Mouse (Mus musculus): Measurements from ENCODE around the gene Rac3. TPM values are rescaled to one million over a fixed set of nuclear protein-coding genes. Genes with fewer than 3 reads are reported as not detected.

Rac3 gene
- polyA plus RNA-seq, 1 experiment from 2014 or later, result 1.9 TPM

DNA sequence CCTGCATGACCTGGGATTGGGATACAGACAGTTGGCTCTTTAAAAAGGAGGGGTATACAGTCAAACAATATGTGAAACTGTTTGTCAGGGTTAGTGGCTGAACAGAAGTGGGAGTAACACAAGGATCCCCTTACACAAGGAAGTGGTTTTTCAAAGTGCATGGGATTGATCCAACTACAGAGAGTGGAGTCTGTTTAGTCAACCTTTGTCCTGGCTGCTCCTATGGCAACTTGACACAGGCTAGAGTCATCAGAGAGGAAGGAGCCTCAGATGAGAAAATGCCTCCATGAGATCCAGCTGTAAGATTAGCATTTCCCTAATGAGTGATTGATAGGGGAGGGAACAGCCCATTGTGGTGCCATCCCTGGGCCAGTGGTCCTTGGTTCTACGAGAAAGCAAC lies 46.9 kb downstream of the Rac3 start:
- H3K9ac ChIP-seq (ENCODE audit: low read length), result no peak overlapping the region
- WGBS, result 56% methylated on average over 1 of the region's 1 CpGs
- no peak overlapping the region for H3K27ac ChIP-seq (replicated peaks in 1 of 2; ENCODE audit: control insufficient read depth in 1 of 2, insufficient read depth in 1 of 2, low read depth in 2 of 2, low read length in 2 of 2)
- H3K36me3 ChIP-seq (ENCODE audit: control insufficient read depth, insufficient read depth, low read length), result no peaks in the 10 kb centered on the region
- H3K27me3 ChIP-seq (ENCODE audit: control insufficient read depth, insufficient read depth, low read length), result peaks cover 11% of the 10 kb centered on the region; the same call in 1 of the 2 replicates
- no peaks in the 10 kb centered on the region for H3K9me3 ChIP-seq (ENCODE audit: control insufficient read depth, low read length)
- no peak overlapping the region for H3K4me2 ChIP-seq (ENCODE audit: low read length)
- no peaks in the 10 kb centered on the region for H3K4me1 ChIP-seq (ENCODE audit: control insufficient read depth in 2 of 2, insufficient read depth in 2 of 2, low read length in 2 of 2)
- no peak for ATAC-seq (ENCODE audit: insufficient number of reproducible peaks, insufficient read depth, low FRiP score, low read depth)
- H3K4me3 ChIP-seq (ENCODE audit: control insufficient read depth in 1 of 2, insufficient read depth in 1 of 2, low read depth in 1 of 2, low read length in 2 of 2), result no peak overlapping the region

DNA sequence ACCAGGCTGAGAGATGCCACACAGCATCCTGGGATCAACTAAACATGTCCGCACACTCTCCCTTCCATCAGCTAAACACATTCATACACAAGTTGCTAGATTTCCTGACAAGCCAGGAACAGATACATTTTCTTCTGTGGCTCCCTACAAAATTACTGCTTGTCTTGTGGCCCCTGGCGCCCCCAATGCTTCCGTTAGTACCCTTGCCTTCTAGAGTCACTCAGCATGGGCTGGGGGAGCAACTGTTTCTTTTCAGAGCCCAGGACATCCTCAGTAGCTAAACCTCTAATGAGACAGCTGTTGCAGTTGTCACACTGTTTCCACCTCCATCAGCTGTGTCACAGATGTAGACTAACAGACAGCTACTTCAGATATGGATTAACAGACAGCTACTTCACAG lies 51.5 kb downstream of the Rac3 start:
- H3K27me3 ChIP-seq (ENCODE audit: control insufficient read depth, insufficient read depth, low read length), result no peaks in the 10 kb centered on the region
- H3K4me1 ChIP-seq (ENCODE audit: control insufficient read depth in 2 of 2, insufficient read depth in 2 of 2, low read length in 2 of 2), result no peaks in the 10 kb centered on the region
- no peak overlapping the region for H3K9ac ChIP-seq (ENCODE audit: low read length)
- no peak for ATAC-seq (ENCODE audit: insufficient number of reproducible peaks, insufficient read depth, low FRiP score, low read depth)
- no peak overlapping the region for H3K4me3 ChIP-seq (ENCODE audit: control insufficient read depth in 1 of 2, insufficient read depth in 1 of 2, low read depth in 1 of 2, low read length in 2 of 2)
- no peaks in the 10 kb centered on the region for H3K9me3 ChIP-seq (ENCODE audit: control insufficient read depth, low read length)
- no peak overlapping the region for H3K27ac ChIP-seq (replicated peaks in 1 of 2; ENCODE audit: control insufficient read depth in 1 of 2, insufficient read depth in 1 of 2, low read depth in 2 of 2, low read length in 2 of 2)
- H3K36me3 ChIP-seq (ENCODE audit: control insufficient read depth, insufficient read depth, low read length), result no peaks in the 10 kb centered on the region
- WGBS, result 55% methylated on average over 3 of the region's 3 CpGs
- H3K4me2 ChIP-seq (ENCODE audit: low read length), result no peak overlapping the region

Other genes starting within 250 kb of the Rac3 start
- 225 and 239 TPM in 2 replicates for gene Mrpl12, start 236.9 kb upstream of the Rac3 start, polyA plus RNA-seq (2014; fragmentation: Nextera tagmentation; extraction: Ambion mirVana)
- gene Slc25a10, start 229.6 kb upstream of the Rac3 start, polyA plus RNA-seq (2014; fragmentation: Nextera tagmentation; extraction: Ambion mirVana), result 39.4 and 41.7 TPM in 2 replicates
- 2.3 and 2.5 TPM in 2 replicates for gene Gcgr, start 190.8 kb upstream of the Rac3 start, polyA plus RNA-seq (2014; fragmentation: Nextera tagmentation; extraction: Ambion mirVana)
- gene Mcrip1, start 171.7 kb upstream of the Rac3 start, polyA plus RNA-seq (2014; fragmentation: Nextera tagmentation; extraction: Ambion mirVana), result 153 and 158 TPM in 2 replicates
- not detected in 2 replicates for gene Ppp1r27, start 170.3 kb upstream of the Rac3 start, polyA plus RNA-seq (2014; fragmentation: Nextera tagmentation; extraction: Ambion mirVana)
- gene P4hb, start 148.2 kb upstream of the Rac3 start, polyA plus RNA-seq (2014; fragmentation: Nextera tagmentation; extraction: Ambion mirVana), result 431 and 451 TPM in 2 replicates
- 360 and 367 TPM in 2 replicates for gene Arhgdia, start 139.8 kb upstream of the Rac3 start, polyA plus RNA-seq (2014; fragmentation: Nextera tagmentation; extraction: Ambion mirVana)
- gene Alyref, start 123.1 kb upstream of the Rac3 start, polyA plus RNA-seq (2014; fragmentation: Nextera tagmentation; extraction: Ambion mirVana), result 251 and 254 TPM in 2 replicates
- gene Anapc11, start 123.0 kb upstream of the Rac3 start, polyA plus RNA-seq (2014; fragmentation: Nextera tagmentation; extraction: Ambion mirVana), result 223 and 251 TPM in 2 replicates
- 17.5 and 18.9 TPM in 2 replicates for gene Npb, start 113.0 kb upstream of the Rac3 start, polyA plus RNA-seq (2014; fragmentation: Nextera tagmentation; extraction: Ambion mirVana)
- gene Pcyt2, start 103.5 kb upstream of the Rac3 start, polyA plus RNA-seq (2014; fragmentation: Nextera tagmentation; extraction: Ambion mirVana), result 72.0 and 73.2 TPM in 2 replicates
- gene Sirt7, start 96.2 kb upstream of the Rac3 start, polyA plus RNA-seq (2014; fragmentation: Nextera tagmentation; extraction: Ambion mirVana), result 17.6 and 18.5 TPM in 2 replicates
- 16.6 and 18.1 TPM in 2 replicates for gene Mafg, start 87.9 kb upstream of the Rac3 start, polyA plus RNA-seq (2014; fragmentation: Nextera tagmentation; extraction: Ambion mirVana)
- 17.1 and 22.3 TPM in 2 replicates for gene Pycr1, start 77.7 kb upstream of the Rac3 start, polyA plus RNA-seq (2014; fragmentation: Nextera tagmentation; extraction: Ambion mirVana)
- 19.4 and 19.5 TPM in 2 replicates for gene Myadml2, start 73.3 kb upstream of the Rac3 start, polyA plus RNA-seq (2014; fragmentation: Nextera tagmentation; extraction: Ambion mirVana)
- 1.1 and 1.6 TPM in 2 replicates for gene Notum, start 60.3 kb upstream of the Rac3 start, polyA plus RNA-seq (2014; fragmentation: Nextera tagmentation; extraction: Ambion mirVana)
- 96.6 and 106 TPM in 2 replicates for gene Aspscr1, start 48.5 kb upstream of the Rac3 start, polyA plus RNA-seq (2014; fragmentation: Nextera tagmentation; extraction: Ambion mirVana)
- gene Cenpx, start 7.7 kb upstream of the Rac3 start, polyA plus RNA-seq (2014; fragmentation: Nextera tagmentation; extraction: Ambion mirVana), result 109 and 135 TPM in 2 replicates
- gene Lrrc45, start 7.5 kb upstream of the Rac3 start, polyA plus RNA-seq (2014; fragmentation: Nextera tagmentation; extraction: Ambion mirVana), result 16.9 and 23.7 TPM in 2 replicates
- gene Dcxr, start 5.8 kb downstream of the Rac3 start, polyA plus RNA-seq (2014; fragmentation: Nextera tagmentation; extraction: Ambion mirVana), result 7.7 and 11.9 TPM in 2 replicates
- gene Cbr2, start 10.6 kb downstream of the Rac3 start, polyA plus RNA-seq (2014; fragmentation: Nextera tagmentation; extraction: Ambion mirVana), result 1.7 and 4.7 TPM in 2 replicates
- 1.9 and 2.9 TPM in 2 replicates for gene Hmga1b, start 41.3 kb downstream of the Rac3 start, polyA plus RNA-seq (2014; fragmentation: Nextera tagmentation; extraction: Ambion mirVana)
- gene Rfng, start 62.7 kb downstream of the Rac3 start, polyA plus RNA-seq (2014; fragmentation: Nextera tagmentation; extraction: Ambion mirVana), result 16.0 and 16.7 TPM in 2 replicates
- 138 and 151 TPM in 2 replicates for gene Gps1, start 62.8 kb downstream of the Rac3 start, polyA plus RNA-seq (2014; fragmentation: Nextera tagmentation; extraction: Ambion mirVana)
- 43.6 and 44.5 TPM in 2 replicates for gene Dus1l, start 74.9 kb downstream of the Rac3 start, polyA plus RNA-seq (2014; fragmentation: Nextera tagmentation; extraction: Ambion mirVana)
- gene Fasn, start 103.1 kb downstream of the Rac3 start, polyA plus RNA-seq (2014; fragmentation: Nextera tagmentation; extraction: Ambion mirVana), result 29.6 and 32.0 TPM in 2 replicates
- gene Ccdc57, start 211.4 kb downstream of the Rac3 start, polyA plus RNA-seq (2014; fragmentation: Nextera tagmentation; extraction: Ambion mirVana), result 4.2 and 4.8 TPM in 2 replicates
- gene Slc16a3, start 227.0 kb downstream of the Rac3 start, polyA plus RNA-seq (2014; fragmentation: Nextera tagmentation; extraction: Ambion mirVana), result 82.5 and 111 TPM in 2 replicates

Data from heart, embryonic 14.5 days (tissue).